Mouse (Mus musculus): ENCODE data around the gene Mbd3.

GRCm38 (mm10) chr10:80385811-80386734 is 13.3 kb downstream of the Mbd3 start:
- TF ChIP-seq CTCF (IDR thresholded peaks at IDR 0.05; ENCODE audit: borderline replicate concordance, control insufficient read depth, extremely low read depth, insufficient read depth, low read length, poor library complexity) (no peak), POLR2A (IDR thresholded peaks at IDR 0.05; ENCODE audit: control insufficient read depth, extremely low read depth, insufficient read depth, low read length, poor library complexity) (0 out of 2 replicates have a peak, but pooled peaks have one; percentile 10)

Data from thymus, adult 2 months (tissue).